Mouse (Mus musculus) spleen, adult 12 weeks (tissue): ENCODE measurements around the gene Gipc3.

Experiments
- DNase-seq: peaks from one replicate; pipeline ENCODE4 v3.0.0; 2022; ENCODE audit warnings: low spot score

The Gipc3 gene

GRCm38 (mm10) chr10:81367207-81367495 lies 24.1 kb upstream of the Gipc3 start:
- no peak for DNase-seq

DNA sequence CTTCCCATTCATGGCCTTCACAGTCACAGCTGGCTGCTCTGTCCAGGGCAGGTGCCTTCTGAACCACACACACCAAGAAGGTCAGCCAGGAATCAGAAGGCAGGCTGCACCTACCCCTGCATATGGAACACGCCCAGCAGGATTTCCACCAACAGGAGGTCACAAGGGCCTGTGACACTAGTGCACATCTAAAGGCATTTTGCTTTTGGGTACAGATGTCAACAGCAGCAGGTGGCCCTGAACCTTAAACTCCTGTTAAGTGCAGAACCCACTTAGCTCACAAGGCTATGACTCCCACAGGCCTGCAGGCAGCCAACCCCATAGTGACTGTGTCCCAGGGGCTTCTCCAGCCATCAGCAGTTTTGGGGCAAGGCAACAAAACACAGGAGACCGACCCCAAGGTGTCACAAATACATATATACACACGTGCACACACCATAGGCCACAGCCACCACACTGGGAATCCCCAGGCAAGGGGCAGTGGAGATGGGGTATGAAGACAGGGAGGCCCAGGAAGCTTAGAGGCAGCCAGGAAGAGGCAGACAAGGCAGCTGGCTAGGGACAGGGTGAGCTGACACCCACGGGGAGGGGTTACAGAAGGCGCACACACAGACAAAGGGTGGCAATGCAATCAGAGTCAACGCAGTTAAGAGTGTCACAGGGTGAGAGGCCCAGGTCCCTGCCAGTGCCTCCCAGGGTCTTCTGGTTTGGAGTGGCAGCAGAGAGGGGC lies 23.6 kb upstream of the Gipc3 start:
- no peak for DNase-seq

DNA sequence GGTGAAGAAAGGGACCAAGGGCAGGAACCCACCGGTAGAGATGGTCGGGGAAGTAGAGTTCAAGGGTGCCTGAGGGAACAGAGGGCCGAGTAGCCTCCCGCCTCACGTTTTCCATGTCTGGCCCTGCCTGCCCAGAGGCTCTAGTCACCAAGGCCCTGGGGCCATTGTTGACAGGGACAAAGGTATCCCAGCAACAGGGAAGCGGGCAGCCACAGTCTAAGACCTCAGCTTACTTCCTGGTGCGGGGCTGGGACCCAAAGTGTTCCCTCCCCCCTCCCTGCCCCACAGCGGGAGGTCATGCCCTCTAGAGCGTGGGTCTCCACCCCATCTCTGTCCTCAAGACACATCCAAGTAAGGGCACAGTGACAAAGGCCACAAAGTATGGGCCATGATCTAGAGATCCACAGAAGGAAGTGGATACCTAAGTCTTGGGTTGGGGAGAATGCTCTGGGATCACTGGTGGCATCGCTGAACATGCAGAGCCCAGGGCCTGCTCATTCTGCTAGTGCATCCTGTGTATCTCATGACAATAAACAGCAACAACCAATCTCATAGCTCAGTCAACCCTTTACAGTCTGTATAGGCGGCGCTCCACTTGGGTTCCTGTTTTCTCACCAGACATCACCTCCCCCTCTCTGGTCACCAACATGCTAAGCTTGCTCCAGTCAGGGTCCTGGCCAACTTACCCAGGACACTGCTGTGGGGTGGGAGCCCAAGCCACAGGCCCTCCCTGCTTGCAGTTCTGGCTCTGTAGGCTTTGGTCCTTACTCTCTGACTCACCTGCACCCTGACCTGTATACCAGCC lies 22.8 kb upstream of the Gipc3 start, which contains the start of gene 4930404N11Rik:
4930404N11Rik (minus strand) TSS at position 145 of the 805 bp plus-strand sequence.
- DNase-seq, result no peak

GRCm38 (mm10) chr10:81365073-81365472 lies 22.0 kb upstream of the Gipc3 start:
- no peak for DNase-seq

DNA sequence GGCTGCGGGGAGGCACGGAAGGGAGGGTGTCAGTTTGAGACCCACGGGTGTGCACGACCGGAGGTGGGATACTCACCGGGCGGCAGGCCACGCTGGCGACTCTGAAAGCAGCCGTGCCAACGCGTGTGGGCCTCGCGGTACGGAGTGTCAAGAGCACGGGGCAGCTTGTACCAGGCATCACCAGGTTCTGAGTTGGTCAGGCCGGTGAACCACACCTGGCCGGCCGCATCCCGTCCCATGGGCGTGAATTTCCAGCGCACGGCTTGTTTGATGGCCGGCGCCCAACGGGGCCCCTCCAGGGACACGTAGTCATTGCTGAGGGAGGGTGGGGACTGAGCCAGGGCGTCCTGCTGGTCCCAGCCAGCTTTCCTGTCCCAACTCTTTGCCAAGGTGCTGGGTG lies 21.6 kb upstream of the Gipc3 start:
- no peak for DNase-seq

- DNase-seq, result no peak
These were observed 20.6 kb upstream of the Gipc3 start for GRCm38 (mm10) chr10:81363436-81364346.

DNA sequence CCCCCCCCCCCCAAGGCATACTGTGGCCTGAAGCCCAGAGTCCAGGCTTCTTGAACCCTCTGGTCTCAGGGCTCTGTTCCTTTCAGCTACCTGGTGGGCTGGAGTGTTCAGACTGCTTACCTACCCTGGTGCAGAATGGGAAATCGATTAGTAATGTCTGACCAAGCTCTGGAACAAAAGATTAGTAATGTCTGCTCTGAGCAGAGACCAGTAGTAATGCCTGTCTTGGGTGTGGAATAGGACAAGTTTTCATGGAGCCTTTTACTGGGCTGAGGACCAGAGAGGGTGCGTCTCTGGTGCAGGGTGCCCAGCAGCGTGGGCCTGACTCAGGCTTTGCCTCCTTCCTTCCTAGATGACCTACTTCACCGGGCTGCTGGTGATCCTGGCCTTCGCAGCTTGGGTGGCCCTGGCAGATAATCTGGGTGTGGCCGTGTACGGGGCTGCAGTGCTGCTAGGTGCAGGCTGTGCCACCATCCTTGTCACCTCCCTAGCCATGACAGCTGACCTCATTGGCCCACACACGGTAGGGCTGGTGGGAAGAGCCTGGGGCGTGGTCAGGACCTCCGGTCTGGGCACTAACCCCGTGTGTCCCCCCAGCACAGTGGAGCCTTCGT lies 19.4 kb upstream of the Gipc3 start:
- peak; percentile 70 for DNase-seq

DNA sequence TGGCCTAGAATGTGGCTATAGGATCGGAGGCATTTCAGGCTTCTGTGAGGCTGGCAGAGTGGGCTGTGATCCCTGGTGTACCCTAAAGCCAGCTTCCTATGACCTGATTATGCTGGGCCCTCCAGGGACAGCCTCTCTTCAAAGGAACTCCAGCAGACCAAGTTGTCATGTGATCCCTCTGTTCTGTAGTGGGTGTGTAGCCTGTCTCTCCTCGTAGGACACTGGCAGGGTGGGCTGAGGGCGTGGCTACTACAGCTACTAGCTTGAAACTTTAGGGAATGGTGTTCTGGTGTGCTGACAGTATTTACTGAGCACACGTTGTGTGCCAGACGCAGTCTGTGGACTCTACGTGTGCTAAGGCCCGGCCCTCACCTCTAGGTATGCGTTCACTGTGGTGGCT lies 17.7 kb upstream of the Gipc3 start:
- no peak for DNase-seq

GRCm38 (mm10) chr10:81358841-81359240 lies 15.8 kb upstream of the Gipc3 start:
- DNase-seq, result no peak

DNA sequence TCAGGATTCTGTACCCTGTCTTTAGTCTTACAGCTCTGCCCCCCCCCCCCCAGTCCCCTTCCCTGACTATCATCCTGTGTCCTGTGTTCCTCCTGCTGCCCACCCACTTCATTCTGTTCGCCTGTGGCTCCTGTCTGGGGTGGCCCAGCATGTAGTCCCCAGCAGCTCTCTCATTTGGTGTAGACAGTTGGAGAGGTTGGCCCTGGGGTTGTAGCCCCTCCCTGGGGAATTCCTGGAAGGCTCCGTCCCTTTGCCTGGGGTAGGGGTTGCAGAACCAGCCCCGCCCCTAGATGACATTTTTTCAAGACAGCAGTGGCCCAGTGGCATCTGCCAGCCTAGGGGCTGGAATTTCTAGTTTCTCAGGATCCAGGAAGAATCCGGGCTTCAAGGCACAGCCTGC lies 15.1 kb upstream of the Gipc3 start:
- no peak for DNase-seq

DNA sequence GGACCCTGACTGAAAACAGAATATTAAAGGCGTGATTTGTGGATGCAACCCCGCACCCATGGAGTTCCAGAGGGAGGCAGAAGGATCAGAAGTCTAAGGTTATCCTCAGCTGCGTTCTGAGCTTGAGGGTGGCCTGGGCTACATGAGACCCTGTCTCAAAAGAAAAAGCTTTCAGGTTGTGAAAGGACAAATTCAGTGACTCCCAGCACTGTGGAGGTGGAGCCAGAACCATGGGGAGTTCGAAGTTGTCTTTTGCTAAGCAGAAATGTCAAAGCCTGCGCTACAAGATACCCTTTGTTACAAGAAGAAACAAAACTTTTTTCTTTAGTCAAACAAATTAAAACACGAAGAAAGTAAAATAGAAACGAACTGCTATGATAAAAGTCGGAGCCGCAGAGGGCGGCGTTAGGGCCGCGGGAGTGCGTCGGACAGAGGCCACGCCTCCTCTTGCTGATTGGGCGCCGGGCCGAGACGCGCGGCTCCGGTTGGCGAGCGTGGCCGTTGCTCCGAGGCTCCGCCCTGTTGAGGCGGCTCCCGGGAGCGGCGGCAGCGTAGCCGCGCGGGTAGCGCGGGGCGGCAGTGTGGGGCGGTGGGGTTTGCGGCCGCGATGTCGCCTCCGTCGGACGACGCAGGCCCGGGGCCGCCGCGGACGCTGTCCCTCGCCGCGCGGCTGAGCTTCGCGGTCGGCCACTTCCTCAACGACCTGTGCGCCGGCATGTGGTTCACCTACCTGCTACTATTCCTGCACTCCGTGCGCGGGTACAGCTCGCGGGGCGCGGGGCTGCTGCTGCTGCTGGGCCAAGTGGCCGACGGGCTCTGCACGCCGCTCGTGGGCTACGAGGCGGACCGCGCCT lies 14.2 kb upstream of the Gipc3 start, which contains the start of gene Mfsd12:
Mfsd12 (plus strand) TSS at position 501 of the 854 bp plus-strand sequence.
- DNase-seq, result peak; percentile 87

DNA sequence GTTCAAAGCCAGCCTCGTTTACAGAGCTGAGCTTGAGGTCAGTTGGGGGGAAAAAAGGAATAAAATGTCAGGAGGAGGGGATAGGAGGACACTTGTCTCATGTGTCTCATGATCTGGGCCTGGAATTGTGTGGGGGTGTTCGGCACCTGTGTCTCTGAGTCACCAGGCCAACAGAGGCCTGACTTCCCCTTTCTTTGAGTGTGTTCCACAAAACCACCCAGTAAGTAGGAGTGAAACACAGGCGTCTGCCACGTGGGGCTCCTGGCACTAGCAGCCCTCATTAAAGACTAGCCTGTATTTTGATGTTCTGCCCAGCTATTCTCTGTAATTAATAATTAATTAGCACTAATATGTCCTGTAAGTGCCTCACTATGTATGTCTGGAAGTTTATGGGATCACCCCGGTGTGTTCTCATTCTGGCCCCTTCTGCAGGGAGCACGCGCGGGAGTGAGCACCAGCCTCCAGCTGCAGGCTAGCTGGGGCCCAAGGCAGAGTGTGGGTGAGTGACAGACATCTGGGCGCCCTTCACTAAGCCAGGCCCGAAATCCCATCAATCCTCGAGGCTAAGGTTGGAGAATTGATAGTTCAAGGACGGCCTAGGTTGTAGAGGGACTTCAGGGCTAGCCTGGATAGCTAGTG lies 13.4 kb upstream of the Gipc3 start:
- DNase-seq, result no peak

DNA sequence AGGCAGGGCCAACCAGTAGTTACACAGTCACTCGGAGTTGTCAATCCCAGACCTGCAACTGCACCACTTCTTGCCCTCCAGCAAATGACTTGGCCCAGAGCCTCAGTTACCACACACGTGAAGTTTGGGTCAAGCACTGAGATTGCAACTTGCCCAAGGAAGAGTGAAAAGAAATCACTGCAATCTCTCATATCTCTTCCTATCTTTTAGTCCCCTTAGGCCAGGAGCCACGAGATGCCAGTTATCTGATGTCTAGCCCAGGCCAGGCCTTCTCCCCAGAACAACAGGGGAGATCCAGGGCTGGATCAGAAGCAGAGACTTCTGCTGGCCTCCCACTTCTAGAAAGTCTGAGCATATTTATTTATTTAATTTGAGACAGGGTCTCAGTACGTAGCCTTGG lies 12.5 kb upstream of the Gipc3 start:
- DNase-seq, result no peak

- DNase-seq, result no peak
These were observed 11.8 kb upstream of the Gipc3 start for GRCm38 (mm10) chr10:81354738-81355477.

GRCm38 (mm10) chr10:81351678-81352291 lies 8.7 kb upstream of the Gipc3 start:
- DNase-seq, result peak; percentile 66

DNA sequence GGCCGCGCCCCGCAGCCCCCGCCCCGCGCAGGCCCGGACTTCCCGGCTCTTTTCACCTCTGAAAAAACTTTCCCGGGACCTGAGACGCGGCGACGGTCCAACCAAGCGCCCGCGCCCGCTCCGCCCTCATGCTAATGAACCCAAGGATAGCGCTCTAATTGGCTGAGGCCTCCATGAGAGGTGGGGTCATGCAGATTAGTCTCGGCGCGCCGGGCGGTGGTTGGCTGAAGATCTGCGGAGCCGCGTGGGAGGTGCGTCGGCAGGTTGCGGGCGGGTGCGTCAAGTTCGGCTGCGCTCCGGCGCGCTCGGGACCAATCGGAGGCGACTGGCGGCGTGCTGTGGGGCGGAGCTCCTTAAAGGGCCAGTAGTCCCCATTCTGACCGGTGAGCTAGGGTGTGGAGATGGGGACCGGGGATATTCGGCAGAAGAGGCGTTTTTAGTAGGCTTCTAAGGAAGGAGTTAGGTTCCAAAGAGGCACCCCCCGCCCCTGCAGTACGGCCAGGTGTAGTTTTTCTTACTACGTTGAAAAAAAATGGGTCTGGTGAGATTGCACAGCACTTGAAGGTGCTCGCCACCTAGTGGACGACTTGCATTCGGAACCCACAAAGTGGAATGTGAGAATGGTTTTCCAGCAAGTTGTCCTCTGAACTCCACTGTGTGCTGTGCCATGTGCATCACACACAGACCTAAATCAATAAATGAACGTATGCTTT lies 7.4 kb upstream of the Gipc3 start, which contains the start of gene Hmg20b:
Hmg20b (minus strand) TSS at position 130 of the 713 bp plus-strand sequence.
- peak; percentile 97 for DNase-seq

GRCm38 (mm10) chr10:81349961-81350350 lies 6.9 kb upstream of the Gipc3 start:
- no peak for DNase-seq

DNA sequence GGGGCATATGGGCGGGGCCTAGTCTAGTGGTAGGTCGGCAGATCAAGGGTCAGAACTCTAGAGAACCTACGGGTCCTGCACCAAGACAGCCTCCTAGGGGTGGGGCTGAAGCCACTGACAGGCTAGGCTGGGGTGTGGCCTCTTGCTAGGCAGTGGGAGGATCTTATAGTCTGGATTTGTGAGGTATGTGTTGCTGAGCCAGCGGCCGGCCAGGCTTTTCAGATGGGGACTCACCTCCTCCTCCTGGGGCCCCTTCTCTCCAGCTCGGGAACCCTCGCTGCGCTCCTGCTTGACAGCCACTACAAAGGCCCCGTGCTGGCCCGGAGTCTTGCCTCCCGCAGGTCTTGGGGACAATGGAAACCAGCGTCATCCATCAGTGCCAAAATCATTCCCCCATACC lies 6.1 kb upstream of the Gipc3 start:
- no peak for DNase-seq
